Mouse (Mus musculus) olfactory bulb, adult 2 months (tissue): ENCODE measurements around the gene Ncoa7.

Experiments used
- CTCF ChIP-seq: fragments of 200-500 bp; IDR thresholded peaks from 2 replicates; pipeline ENCODE4 v1.5.1; 2012; ENCODE audit warnings: low read depth, mild to moderate bottlenecking, low read length, moderate library complexity; ENCODE audit not compliant: insufficient read depth
- POLR2A ChIP-seq: fragments of 200-500 bp; IDR thresholded peaks from 2 replicates; pipeline ENCODE4 v1.6.1; 2012; ENCODE audit warnings: mild to moderate bottlenecking, low read depth, low read length, moderate library complexity; ENCODE audit not compliant: insufficient read depth

- TF ChIP-seq CTCF (no peak), POLR2A (no peak)
Observed at GRCm38 (mm10) chr10:30743275-30743674, 59.9 kb downstream of the Ncoa7 start.
